Mouse (Mus musculus): ENCODE data around the gene Gpr34. TPM values are rescaled to one million over a fixed set of nuclear protein-coding genes. Genes with fewer than 3 reads are reported as not detected.

Gpr34 gene
- polyA plus RNA-seq, 1 experiment from 2014 or later = 3.4 TPM

- Histone ChIP-seq H3K4me2 (replicated peaks; ENCODE audit: low read depth, low read length) (no peak overlapping the region), H3K36me3 (ENCODE audit: control insufficient read depth, insufficient read depth, low read length) (no peaks in the 10 kb centered on the region), H3K27me3 (ENCODE audit: control insufficient read depth, insufficient read depth, low read length) (no peaks in the 10 kb centered on the region), H3K4me1 (replicated peaks; ENCODE audit: control insufficient read depth, insufficient read depth, low read length) (no peaks in the 10 kb centered on the region), H3K4me3 (ENCODE audit: low read depth, low read length) (no peak overlapping the region), H3K27ac (ENCODE audit: low read depth, low read length) (no peak overlapping the region), H3K9me3 (ENCODE audit: control insufficient read depth, low read length) (no peaks in the 10 kb centered on the region), H3K9ac (ENCODE audit: low read depth, low read length) (no peak overlapping the region)
- 18% methylated on average over 1 of the region's 1 CpGs for WGBS
- no peak for ATAC-seq (ENCODE audit: low FRiP score)
- peak; percentile 54 for DNase-seq (ENCODE audit: low spot score)
Measured at GRCm38 (mm10) chrX:13656721-13657120, 24.8 kb downstream of the Gpr34 start.

DNA sequence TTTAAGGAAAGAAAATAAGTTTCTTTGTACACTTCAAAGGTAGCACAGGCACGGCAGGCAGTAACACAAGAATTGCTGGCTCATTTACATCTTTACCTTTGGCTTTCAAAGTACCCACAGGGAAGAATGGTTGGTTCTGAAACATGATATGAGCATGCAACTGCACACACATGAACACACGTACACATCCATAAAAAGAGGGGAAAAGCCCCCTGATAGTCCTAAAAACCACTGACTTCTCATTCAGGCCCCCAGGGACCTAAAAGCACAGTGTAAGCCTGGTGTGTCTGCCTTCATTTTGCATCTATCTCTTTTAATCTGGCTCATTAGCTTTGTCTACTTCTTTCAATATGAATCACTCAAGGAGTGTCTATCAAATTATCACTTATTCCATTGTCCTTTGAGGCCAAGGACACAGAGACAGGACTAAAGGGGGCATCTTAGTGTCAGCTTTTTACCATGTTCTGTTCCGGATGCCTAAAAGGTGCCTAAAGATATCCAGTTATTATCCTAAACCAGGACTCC lies 26.8 kb downstream of the Gpr34 start:
- 77% methylated on average over 3 of the region's 3 CpGs for WGBS
- Histone ChIP-seq H3K27ac (ENCODE audit: low read depth, low read length) (no peak overlapping the region), H3K4me1 (replicated peaks; ENCODE audit: control insufficient read depth, insufficient read depth, low read length) (no peaks in the 10 kb centered on the region), H3K27me3 (ENCODE audit: control insufficient read depth, insufficient read depth, low read length) (no peaks in the 10 kb centered on the region), H3K9ac (ENCODE audit: low read depth, low read length) (no peak overlapping the region), H3K9me3 (ENCODE audit: control insufficient read depth, low read length) (no peaks in the 10 kb centered on the region), H3K4me3 (ENCODE audit: low read depth, low read length) (no peak overlapping the region), H3K36me3 (ENCODE audit: control insufficient read depth, insufficient read depth, low read length) (no peaks in the 10 kb centered on the region), H3K4me2 (replicated peaks; ENCODE audit: low read depth, low read length) (no peak overlapping the region)
- ATAC-seq (ENCODE audit: low FRiP score) (no peak), DNase-seq (ENCODE audit: low spot score) (no peak)

DNA sequence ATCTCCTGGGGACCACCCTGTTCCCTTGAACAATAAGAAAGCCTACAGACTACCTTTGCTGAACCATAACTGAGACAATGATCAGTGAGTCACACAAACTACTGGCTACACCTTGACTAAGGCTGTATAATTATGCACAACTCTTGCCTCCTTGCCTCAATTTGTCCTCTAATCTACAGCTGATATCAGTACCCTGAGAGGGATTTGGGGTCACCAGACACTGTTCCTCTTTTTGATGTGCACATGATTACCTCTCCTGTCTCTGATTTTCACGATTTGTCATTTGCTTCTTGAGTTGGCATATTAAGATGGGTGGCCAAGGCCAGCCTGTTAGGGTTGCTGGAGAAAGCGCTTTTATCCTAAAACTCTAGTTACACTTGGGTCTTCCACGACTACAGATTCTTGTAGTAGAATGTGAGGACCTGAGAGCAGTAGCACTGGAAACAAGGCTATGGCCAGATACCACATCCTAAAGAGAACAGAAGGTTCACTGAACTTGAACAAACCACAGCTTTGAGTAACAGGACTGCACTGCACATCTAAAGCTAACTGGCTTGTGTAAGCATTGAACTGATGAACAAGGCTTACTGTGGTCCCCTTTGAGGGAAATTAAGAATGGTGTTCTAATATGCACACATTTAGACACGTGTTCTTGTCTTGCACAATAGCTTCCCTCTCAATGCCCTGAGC lies 27.5 kb downstream of the Gpr34 start:
- H3K27me3 ChIP-seq (ENCODE audit: control insufficient read depth, insufficient read depth, low read length) = no peaks in the 10 kb centered on the region
- ATAC-seq (ENCODE audit: low FRiP score) (no peak), DNase-seq (ENCODE audit: low spot score) (no peak)
- no peaks in the 10 kb centered on the region for H3K36me3 ChIP-seq (ENCODE audit: control insufficient read depth, insufficient read depth, low read length)
- no peak overlapping the region for H3K27ac ChIP-seq (ENCODE audit: low read depth, low read length)
- H3K4me1 ChIP-seq (replicated peaks; ENCODE audit: control insufficient read depth, insufficient read depth, low read length) = no peaks in the 10 kb centered on the region
- H3K9ac ChIP-seq (ENCODE audit: low read depth, low read length) = no peak overlapping the region
- no peak overlapping the region for H3K4me2 ChIP-seq (replicated peaks; ENCODE audit: low read depth, low read length)
- H3K4me3 ChIP-seq (ENCODE audit: low read depth, low read length) = no peak overlapping the region
- WGBS = 80% methylated on average over 4 of the region's 4 CpGs
- H3K9me3 ChIP-seq (ENCODE audit: control insufficient read depth, low read length) = no peaks in the 10 kb centered on the region

GRCm38 (mm10) chrX:13661063-13661462 lies 29.2 kb downstream of the Gpr34 start, which contains the start of gene Gpr82:
Gene Gpr82, plus strand, starts transcription at chrX:13661363.
- Histone ChIP-seq H3K9me3 (ENCODE audit: control insufficient read depth, low read length) (no peaks in the 10 kb centered on the region), H3K4me1 (replicated peaks; ENCODE audit: control insufficient read depth, insufficient read depth, low read length) (no peaks in the 10 kb centered on the region), H3K9ac (ENCODE audit: low read depth, low read length) (no peak within 1 kb of the TSS), H3K27ac (ENCODE audit: low read depth, low read length) (no peak within 1 kb of the TSS), H3K4me3 (ENCODE audit: low read depth, low read length) (no peak within 1 kb of the TSS), H3K4me2 (replicated peaks; ENCODE audit: low read depth, low read length) (no peak within 1 kb of the TSS), H3K27me3 (ENCODE audit: control insufficient read depth, insufficient read depth, low read length) (no peaks in the 10 kb centered on the region), H3K36me3 (ENCODE audit: control insufficient read depth, insufficient read depth, low read length) (no peaks in the 10 kb centered on the region)
- ATAC-seq (ENCODE audit: low FRiP score) (no peak), DNase-seq (ENCODE audit: low spot score) (no peak)
- WGBS = 93% methylated on average over 5 of the region's 5 CpGs

DNA sequence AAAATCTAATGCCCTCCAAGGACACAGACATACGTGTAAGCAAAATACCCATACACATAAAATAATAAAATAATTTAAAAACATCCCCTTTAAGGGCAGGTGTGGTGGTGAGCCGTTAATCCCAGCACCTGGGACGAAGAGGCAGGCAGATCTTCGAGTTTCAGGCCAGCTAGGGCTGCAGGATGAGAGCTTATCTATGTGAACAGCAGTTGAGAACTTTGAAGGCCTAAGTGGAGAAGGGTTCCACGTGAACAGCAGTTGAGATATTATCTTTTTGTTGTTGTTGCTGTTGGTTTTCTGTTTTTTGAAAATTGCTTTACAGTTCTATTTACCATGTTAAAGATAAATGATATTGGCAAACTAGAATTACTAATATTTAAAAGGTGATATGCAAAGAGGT lies 37.0 kb downstream of the Gpr34 start:
- no peak overlapping the region for H3K4me3 ChIP-seq (ENCODE audit: low read depth, low read length)
- no peaks in the 10 kb centered on the region for H3K27me3 ChIP-seq (ENCODE audit: control insufficient read depth, insufficient read depth, low read length)
- no peaks in the 10 kb centered on the region for H3K36me3 ChIP-seq (ENCODE audit: control insufficient read depth, insufficient read depth, low read length)
- H3K9me3 ChIP-seq (ENCODE audit: control insufficient read depth, low read length) = no peaks in the 10 kb centered on the region
- no peak overlapping the region for H3K27ac ChIP-seq (ENCODE audit: low read depth, low read length)
- WGBS = 85% methylated on average over 5 of the region's 5 CpGs
- ATAC-seq (ENCODE audit: low FRiP score) (no peak), DNase-seq (ENCODE audit: low spot score) (no peak)
- no peak overlapping the region for H3K4me2 ChIP-seq (replicated peaks; ENCODE audit: low read depth, low read length)
- no peak overlapping the region for H3K9ac ChIP-seq (ENCODE audit: low read depth, low read length)
- no peaks in the 10 kb centered on the region for H3K4me1 ChIP-seq (replicated peaks; ENCODE audit: control insufficient read depth, insufficient read depth, low read length)

DNA sequence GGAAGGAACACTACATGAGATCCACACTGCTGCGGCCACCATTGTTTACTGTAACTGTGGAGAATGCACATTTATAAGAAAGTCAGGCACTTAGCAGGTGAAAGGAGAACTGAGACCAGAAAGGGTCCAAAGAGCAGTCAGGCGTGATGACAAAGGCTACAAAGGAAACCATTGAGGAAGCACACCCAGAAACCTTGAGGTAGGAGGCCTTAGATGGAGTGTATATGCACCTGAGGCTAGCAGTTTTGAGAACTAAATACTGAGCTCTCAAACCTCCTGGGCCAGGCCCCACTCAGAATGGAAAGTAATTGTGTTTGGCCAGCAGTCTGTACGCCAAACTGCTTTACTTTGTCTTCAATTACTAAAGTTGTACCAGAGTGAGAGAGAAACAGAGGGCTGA lies 38.5 kb downstream of the Gpr34 start:
- Histone ChIP-seq H3K4me3 (ENCODE audit: low read depth, low read length) (no peak overlapping the region), H3K27ac (ENCODE audit: low read depth, low read length) (no peak overlapping the region), H3K9ac (ENCODE audit: low read depth, low read length) (no peak overlapping the region), H3K36me3 (ENCODE audit: control insufficient read depth, insufficient read depth, low read length) (no peaks in the 10 kb centered on the region), H3K4me1 (replicated peaks; ENCODE audit: control insufficient read depth, insufficient read depth, low read length) (no peaks in the 10 kb centered on the region), H3K9me3 (ENCODE audit: control insufficient read depth, low read length) (no peaks in the 10 kb centered on the region), H3K4me2 (replicated peaks; ENCODE audit: low read depth, low read length) (no peak overlapping the region), H3K27me3 (ENCODE audit: control insufficient read depth, insufficient read depth, low read length) (no peaks in the 10 kb centered on the region)
- 73% methylated on average over 3 of the region's 3 CpGs for WGBS
- ATAC-seq (ENCODE audit: low FRiP score) = no peak
- DNase-seq (ENCODE audit: low spot score) = no peak

DNA sequence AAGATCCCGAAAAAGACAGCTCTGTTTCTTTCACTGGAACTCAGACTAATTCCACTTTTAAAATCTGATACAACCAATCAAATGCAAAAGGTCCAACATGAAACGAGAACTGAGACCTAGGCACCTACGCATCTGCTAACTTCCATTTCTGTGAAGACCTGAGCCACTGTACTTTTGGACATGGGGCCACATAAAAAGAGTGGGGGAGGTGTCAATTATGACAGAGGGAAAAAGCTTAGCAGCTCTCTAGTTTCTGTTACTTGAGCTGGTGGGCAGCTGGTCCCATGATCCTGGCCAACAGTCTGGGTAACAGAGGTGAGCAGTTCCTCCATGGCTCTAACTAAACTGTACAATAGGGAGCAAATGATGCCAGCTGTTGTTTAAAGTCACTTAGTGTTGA lies 41.1 kb downstream of the Gpr34 start:
- ATAC-seq (ENCODE audit: low FRiP score) (no peak), DNase-seq (ENCODE audit: low spot score) (no peak)
- no peak overlapping the region for H3K4me3 ChIP-seq (ENCODE audit: low read depth, low read length)
- no peaks in the 10 kb centered on the region for H3K4me1 ChIP-seq (replicated peaks; ENCODE audit: control insufficient read depth, insufficient read depth, low read length)
- no peak overlapping the region for H3K9ac ChIP-seq (ENCODE audit: low read depth, low read length)
- H3K27me3 ChIP-seq (ENCODE audit: control insufficient read depth, insufficient read depth, low read length) = no peaks in the 10 kb centered on the region
- H3K36me3 ChIP-seq (ENCODE audit: control insufficient read depth, insufficient read depth, low read length) = no peaks in the 10 kb centered on the region
- no peak overlapping the region for H3K27ac ChIP-seq (ENCODE audit: low read depth, low read length)
- H3K9me3 ChIP-seq (ENCODE audit: control insufficient read depth, low read length) = no peaks in the 10 kb centered on the region
- WGBS = 76% methylated on average over 3 of the region's 3 CpGs
- no peak overlapping the region for H3K4me2 ChIP-seq (replicated peaks; ENCODE audit: low read depth, low read length)

DNA sequence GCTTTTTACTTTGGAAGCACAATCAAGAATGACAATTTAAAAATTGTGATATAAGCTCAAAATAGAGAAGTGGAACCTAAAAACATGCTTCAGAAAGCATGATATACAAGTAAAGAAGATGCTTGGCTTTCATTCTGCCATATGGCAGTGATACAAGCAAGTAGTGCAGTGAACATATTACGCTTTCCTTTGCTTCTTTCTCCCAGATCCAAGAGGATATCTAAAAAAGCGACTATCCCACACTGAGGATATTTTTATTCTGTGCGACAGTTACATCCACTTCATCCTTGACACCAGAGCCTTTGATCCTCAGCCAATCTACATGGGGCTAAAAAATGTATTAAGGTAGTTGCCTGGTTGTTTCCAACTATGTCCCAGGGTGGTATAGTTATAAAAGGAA lies 49.9 kb downstream of the Gpr34 start:
- no peaks in the 10 kb centered on the region for H3K9me3 ChIP-seq (ENCODE audit: control insufficient read depth, low read length)
- H3K36me3 ChIP-seq (ENCODE audit: control insufficient read depth, insufficient read depth, low read length) = no peaks in the 10 kb centered on the region
- H3K4me3 ChIP-seq (ENCODE audit: low read depth, low read length) = no peak overlapping the region
- no peak overlapping the region for H3K27ac ChIP-seq (ENCODE audit: low read depth, low read length)
- H3K9ac ChIP-seq (ENCODE audit: low read depth, low read length) = no peak overlapping the region
- WGBS = 94% methylated on average over 3 of the region's 3 CpGs
- DNase-seq (ENCODE audit: low spot score) (no peak), ATAC-seq (ENCODE audit: low FRiP score) (no peak)
- no peaks in the 10 kb centered on the region for H3K4me1 ChIP-seq (replicated peaks; ENCODE audit: control insufficient read depth, insufficient read depth, low read length)
- H3K4me2 ChIP-seq (replicated peaks; ENCODE audit: low read depth, low read length) = no peak overlapping the region
- H3K27me3 ChIP-seq (ENCODE audit: control insufficient read depth, insufficient read depth, low read length) = no peaks in the 10 kb centered on the region

DNA sequence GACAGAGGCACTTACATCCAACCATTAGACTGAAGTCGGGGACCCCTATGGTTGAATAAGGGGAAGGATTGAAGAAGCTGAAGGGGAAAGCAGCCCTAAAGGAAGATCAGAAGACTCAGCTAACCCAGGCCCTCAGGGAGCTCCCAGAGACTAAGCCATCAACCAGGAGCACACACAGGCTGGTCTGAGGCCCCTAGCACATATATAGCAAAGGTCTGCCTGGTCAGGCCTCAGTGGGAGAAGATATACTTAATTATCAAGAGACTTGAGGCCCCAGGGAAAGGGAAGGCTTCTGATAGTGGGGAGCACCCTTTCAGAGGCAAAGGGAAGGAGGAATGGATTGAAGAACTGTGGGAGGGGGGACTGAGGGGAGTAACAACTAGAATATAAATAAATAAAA lies 54.7 kb downstream of the Gpr34 start:
- H3K9me3 ChIP-seq (ENCODE audit: control insufficient read depth, low read length) = no peaks in the 10 kb centered on the region
- no peak for ATAC-seq (ENCODE audit: low FRiP score)
- H3K4me1 ChIP-seq (replicated peaks; ENCODE audit: control insufficient read depth, insufficient read depth, low read length) = no peaks in the 10 kb centered on the region
- H3K9ac ChIP-seq (ENCODE audit: low read depth, low read length) = no peak overlapping the region
- no peak overlapping the region for H3K4me3 ChIP-seq (ENCODE audit: low read depth, low read length)
- H3K27ac ChIP-seq (ENCODE audit: low read depth, low read length) = no peak overlapping the region
- H3K36me3 ChIP-seq (ENCODE audit: control insufficient read depth, insufficient read depth, low read length) = no peaks in the 10 kb centered on the region
- no peak overlapping the region for H3K4me2 ChIP-seq (replicated peaks; ENCODE audit: low read depth, low read length)
- WGBS = 79% methylated on average over 1 of the region's 1 CpGs
- DNase-seq (ENCODE audit: low spot score) = no peak
- H3K27me3 ChIP-seq (ENCODE audit: control insufficient read depth, insufficient read depth, low read length) = no peaks in the 10 kb centered on the region
